Mouse (Mus musculus) thymus, adult 2 months (tissue): Measurements from ENCODE around the gene Lyrm1.

ENCODE experiments used
- CTCF ChIP-seq: fragments of 200-500 bp; IDR thresholded peaks from 2 replicates; pipeline ENCODE4 v1.5.1; 2012; ENCODE audit warnings: mild to moderate bottlenecking, control low read depth, low read length, moderate library complexity, borderline replicate concordance; ENCODE audit not compliant: control insufficient read depth, poor library complexity, insufficient read depth; ENCODE audit errors: extremely low read depth
- POLR2A ChIP-seq: fragments of 200-500 bp; IDR thresholded peaks from 2 replicates; pipeline ENCODE4 v1.6.1; 2012; ENCODE audit warnings: mild to moderate bottlenecking, low read length, control low read depth, moderate library complexity; ENCODE audit not compliant: control insufficient read depth, poor library complexity, insufficient read depth; ENCODE audit errors: extremely low read depth

- TF ChIP-seq POLR2A = no peak
- TF ChIP-seq CTCF = no peak
Observed at GRCm38 (mm10) chr7:119873050-119873449, 22.6 kb upstream of the Lyrm1 start.
